Mouse (Mus musculus): ENCODE data around the gene Ntan1.
"Not testable (repeated sequence)": the region's sequence is repeated elsewhere in the genome, so short reads cannot be mapped to it uniquely, and the experiment has no call there.

Gene Ntan1

GRCm38 (mm10) chr16:13831606-13832005 is 13.0 kb downstream of the Ntan1 start:
- no peak for DNase-seq (ENCODE audit: low spot score)

GRCm38 (mm10) chr16:13834382-13834781 is 15.7 kb downstream of the Ntan1 start:
- DNase-seq (ENCODE audit: low spot score), result no peak

GRCm38 (mm10) chr16:13840056-13840455 is 21.4 kb downstream of the Ntan1 start:
- DNase-seq (ENCODE audit: low spot score), result no peak

- no peak for DNase-seq (ENCODE audit: low spot score)
These were observed 22.3 kb downstream of the Ntan1 start for GRCm38 (mm10) chr16:13840956-13841355.

- DNase-seq (ENCODE audit: low spot score), result no peak
These were observed 26.4 kb downstream of the Ntan1 start for GRCm38 (mm10) chr16:13845031-13845430.

- no peak for DNase-seq (ENCODE audit: low spot score)
These were observed 28.0 kb downstream of the Ntan1 start for GRCm38 (mm10) chr16:13846675-13847074.

GRCm38 (mm10) chr16:13848310-13848709 is 29.7 kb downstream of the Ntan1 start:
- DNase-seq (ENCODE audit: low spot score), result no peak

- no peak for DNase-seq (ENCODE audit: low spot score)
These were observed 32.8 kb downstream of the Ntan1 start for GRCm38 (mm10) chr16:13851446-13851845.

GRCm38 (mm10) chr16:13853886-13854285 is 35.2 kb downstream of the Ntan1 start:
- DNase-seq (ENCODE audit: low spot score), result no peak

- no peak for DNase-seq (ENCODE audit: low spot score)
These were observed 47.4 kb downstream of the Ntan1 start for GRCm38 (mm10) chr16:13866076-13866475.

GRCm38 (mm10) chr16:13866616-13867015 is 48.0 kb downstream of the Ntan1 start:
- no peak for DNase-seq (ENCODE audit: low spot score)

GRCm38 (mm10) chr16:13867406-13867805 is 48.8 kb downstream of the Ntan1 start:
- not testable (repeated sequence) for DNase-seq (ENCODE audit: low spot score)

- DNase-seq (ENCODE audit: low spot score), result no peak
These were observed 49.4 kb downstream of the Ntan1 start for GRCm38 (mm10) chr16:13867910-13868514.

GRCm38 (mm10) chr16:13875483-13875882 is 56.8 kb downstream of the Ntan1 start:
- DNase-seq (ENCODE audit: low spot score), result no peak

- no peak for DNase-seq (ENCODE audit: low spot score)
These were observed 64.6 kb downstream of the Ntan1 start for GRCm38 (mm10) chr16:13883094-13883774.
